Mouse (Mus musculus) thymus, adult 2 months (tissue): Measurements from ENCODE around the gene Usp34. TPM values are rescaled to one million over a fixed set of nuclear protein-coding genes. Genes with fewer than 3 reads are reported as not detected.

Experiments
- DNase-seq: peaks from one replicate; pipeline ENCODE4 v3.0.0; 2021
- H3K27ac ChIP-seq: fragments of 200-500 bp; 2 replicates; pipeline ENCODE4 v1.5.1; 2012; ENCODE audit warnings: low read length, control low read depth; ENCODE audit not compliant: control insufficient read depth, insufficient read depth
- H3K27me3 ChIP-seq: fragments of 200-500 bp; 2 replicates; pipeline ENCODE4 v1.6.1; 2012; ENCODE audit warnings: mild to moderate bottlenecking, low read length, moderate library complexity, mixed read lengths; ENCODE audit not compliant: control insufficient read depth, insufficient read depth
- H3K36me3 ChIP-seq: fragments of 200-500 bp; 2 replicates; pipeline ENCODE4 v1.6.1; 2012; ENCODE audit warnings: mild to moderate bottlenecking, low read length, moderate library complexity; ENCODE audit not compliant: control insufficient read depth, insufficient read depth
- H3K4me1 ChIP-seq: fragments of 200-500 bp; replicated peaks from 2 replicates; pipeline ENCODE4 v1.6.1; 2012; ENCODE audit warnings: low read length; ENCODE audit not compliant: control insufficient read depth, insufficient read depth
- H3K4me3 ChIP-seq: fragments of 200-500 bp; 2 replicates; pipeline ENCODE4 v1.5.1; 2012; ENCODE audit warnings: mild to moderate bottlenecking, low read length, control low read depth, moderate library complexity; ENCODE audit not compliant: control insufficient read depth, insufficient read depth
- CTCF ChIP-seq: fragments of 200-500 bp; IDR thresholded peaks from 2 replicates; pipeline ENCODE4 v1.5.1; 2012; ENCODE audit warnings: mild to moderate bottlenecking, control low read depth, low read length, moderate library complexity, borderline replicate concordance; ENCODE audit not compliant: control insufficient read depth, poor library complexity, insufficient read depth; ENCODE audit errors: extremely low read depth
- POLR2A ChIP-seq: fragments of 200-500 bp; IDR thresholded peaks from 2 replicates; pipeline ENCODE4 v1.6.1; 2012; ENCODE audit warnings: mild to moderate bottlenecking, low read length, control low read depth, moderate library complexity; ENCODE audit not compliant: control insufficient read depth, poor library complexity, insufficient read depth; ENCODE audit errors: extremely low read depth
- WGBS: fragments of 180-500 bp; shearing (Covaris S2); methylation state at CpG from one replicate; pipeline ENCODE4 v1.1.7; 2018; 5-methylcytosine and 5-hydroxymethylcytosine counted together
- polyA plus RNA-seq: library from polyadenylated mRNA; depleted of rRNA; stranded (reverse); fragments of >200 nt; gene quantifications from 2 replicates; pipeline ENCODE4 v1.2.3, GENCODE M21; 2012; rRNA removed

Gene Usp34
- 17.5 and 20.7 TPM in 2 replicates for polyA plus RNA-seq

DNA sequence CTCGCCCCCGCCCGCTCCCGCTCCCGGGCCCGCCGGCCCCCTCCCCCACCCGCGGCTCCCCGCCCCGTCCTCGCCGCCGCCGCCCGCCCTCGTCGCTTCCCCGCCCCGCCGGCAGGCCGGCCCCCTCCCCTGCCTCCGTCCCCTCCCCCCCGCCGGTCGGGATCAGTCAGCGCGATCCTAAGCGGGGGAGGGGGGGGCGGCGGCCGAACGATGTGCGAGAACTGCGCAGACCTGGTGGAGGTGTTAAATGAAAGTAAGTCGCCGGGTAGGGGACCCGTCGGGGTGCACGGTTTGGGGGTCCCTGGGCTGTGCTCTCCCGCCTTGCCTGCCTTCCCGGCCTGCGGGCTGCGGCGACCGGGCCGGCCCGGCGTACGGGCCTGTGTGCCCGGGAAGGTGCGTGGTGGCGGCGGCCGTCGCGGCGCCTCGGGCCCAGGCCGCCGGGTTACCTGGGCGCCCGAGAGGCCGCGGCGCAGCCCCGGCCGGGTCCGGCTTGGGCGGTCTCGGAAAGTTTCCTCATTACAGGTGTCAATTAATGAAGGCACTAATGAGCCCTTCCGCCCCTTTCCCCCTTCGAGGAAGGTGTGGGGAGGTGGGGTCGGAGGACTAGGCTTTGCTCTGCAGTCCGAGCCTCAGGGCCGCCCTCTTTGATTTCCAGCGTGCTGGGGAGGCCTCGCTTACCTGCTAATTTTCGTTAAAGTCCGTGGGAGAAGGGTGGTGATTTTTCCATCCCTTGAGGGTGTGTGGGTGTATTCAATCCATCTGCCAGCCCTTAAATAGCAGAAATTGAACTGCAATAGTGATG lies at the start of gene Usp34:
Gene Usp34 (plus strand): TSS at position 132 of the 802 bp plus-strand sequence.
- DNase-seq: peak; percentile 64
- TF ChIP-seq POLR2A (no peak), CTCF (no peak)
- H3K36me3 ChIP-seq: no peaks in the 10 kb centered on the region
- H3K27me3 ChIP-seq: no peaks in the 10 kb centered on the region
- WGBS: under 1% methylated on average over 69 of the region's 80 CpGs
- peak within 1 kb of the TSS; percentile 83 for H3K4me3 ChIP-seq
- H3K27ac ChIP-seq: peak within 1 kb of the TSS; percentile 82
- H3K4me1 ChIP-seq: peaks cover 5% of the 10 kb centered on the region; the same call in 1 of the 2 replicates

- no peaks in the 10 kb centered on the region for H3K27me3 ChIP-seq
- no peak overlapping the region for H3K27ac ChIP-seq
- no peak overlapping the region for H3K4me3 ChIP-seq
- TF ChIP-seq POLR2A (no peak), CTCF (no peak)
- 95% methylated on average over 4 of the region's 4 CpGs for WGBS
- peaks cover 21% of the 10 kb centered on the region for H3K36me3 ChIP-seq
- peaks cover 6% of the 10 kb centered on the region for H3K4me1 ChIP-seq
- DNase-seq: no peak
These were observed 47.6 kb upstream of the Usp34 start for GRCm38 (mm10) chr11:23259073-23259472.

DNA sequence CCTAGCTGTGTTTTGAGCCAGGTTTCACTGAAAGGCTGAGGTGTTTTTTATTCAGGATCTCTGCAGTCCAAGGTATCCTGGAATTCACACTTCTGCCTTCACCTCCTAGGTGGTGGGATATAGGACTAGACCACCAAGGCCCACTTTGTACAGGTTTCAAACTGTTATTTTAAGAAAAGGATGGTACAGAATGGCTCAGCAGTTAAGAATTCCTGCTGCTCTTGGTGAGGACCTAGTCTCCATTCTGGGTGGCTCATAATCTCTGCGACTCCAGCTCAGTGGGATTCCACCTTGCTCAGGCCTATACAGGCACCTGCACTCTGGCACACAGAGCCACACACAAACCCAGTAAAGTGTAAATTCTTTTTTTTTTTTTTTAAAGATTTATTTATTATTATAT lies 47.2 kb upstream of the Usp34 start:
- 98% methylated on average over 1 of the region's 1 CpGs for WGBS
- Histone ChIP-seq H3K36me3 (peaks cover 25% of the 10 kb centered on the region), H3K27ac (no peak overlapping the region), H3K4me3 (no peak overlapping the region), H3K4me1 (peaks cover 6% of the 10 kb centered on the region), H3K27me3 (no peaks in the 10 kb centered on the region)
- no peak for TF ChIP-seq POLR2A
- no peak for TF ChIP-seq CTCF
- no peak for DNase-seq

DNA sequence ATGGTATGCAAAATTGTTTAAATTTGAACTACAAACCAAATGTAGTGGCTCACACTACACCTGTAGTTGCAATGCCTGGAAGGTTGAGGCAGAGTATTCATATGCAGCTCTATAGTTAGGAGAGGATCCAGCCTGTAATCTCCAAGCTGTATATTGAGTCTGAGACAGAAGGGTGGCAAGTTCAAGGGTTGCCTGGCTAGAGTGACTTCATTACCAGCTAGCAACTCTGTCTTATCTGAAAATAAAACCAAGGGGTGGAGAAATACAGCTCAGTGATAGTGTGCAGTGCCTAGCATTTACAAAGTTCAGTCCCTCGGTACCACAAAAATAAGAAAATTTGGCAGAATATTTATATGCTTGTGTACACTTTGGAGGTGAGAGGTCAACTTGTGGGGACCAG lies 46.5 kb upstream of the Usp34 start:
- H3K4me3 ChIP-seq: no peak overlapping the region
- no peaks in the 10 kb centered on the region for H3K27me3 ChIP-seq
- TF ChIP-seq POLR2A (no peak), CTCF (no peak)
- DNase-seq: no peak
- 92% methylated on average over 1 of the region's 1 CpGs for WGBS
- peaks cover 25% of the 10 kb centered on the region for H3K36me3 ChIP-seq
- H3K27ac ChIP-seq: no peak overlapping the region
- H3K4me1 ChIP-seq: peaks cover 3% of the 10 kb centered on the region; the same call in 1 of the 2 replicates

GRCm38 (mm10) chr11:23261490-23261889 lies 45.2 kb upstream of the Usp34 start:
- Histone ChIP-seq H3K27ac (no peak overlapping the region), H3K4me1 (peaks cover 3% of the 10 kb centered on the region; the same call in 1 of the 2 replicates), H3K36me3 (peaks cover 37% of the 10 kb centered on the region), H3K27me3 (no peaks in the 10 kb centered on the region), H3K4me3 (no peak overlapping the region)
- WGBS: 68% methylated on average over 3 of the region's 3 CpGs
- DNase-seq: no peak
- no peak for TF ChIP-seq CTCF
- TF ChIP-seq POLR2A: no peak

DNA sequence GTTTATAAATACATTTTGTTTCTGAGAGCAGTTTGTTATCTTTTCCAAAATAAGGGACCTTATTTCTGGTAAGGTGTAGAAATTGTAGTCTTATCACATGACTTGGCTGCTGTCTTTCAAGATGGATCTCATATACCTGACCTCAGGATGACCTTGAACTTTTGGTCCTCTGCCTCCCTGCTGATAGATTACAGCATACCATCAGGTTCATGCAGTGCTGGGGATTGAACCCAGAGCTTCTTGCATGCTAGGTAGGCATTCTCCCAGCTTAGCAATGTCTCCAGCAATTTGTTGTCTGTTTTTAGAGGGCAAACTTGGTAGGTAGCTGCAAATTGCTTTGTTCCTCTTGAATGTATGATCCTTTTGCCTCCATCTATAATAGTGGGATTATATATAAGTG lies 41.7 kb upstream of the Usp34 start:
- no peak for DNase-seq
- no peak overlapping the region for H3K27ac ChIP-seq
- no peaks in the 10 kb centered on the region for H3K27me3 ChIP-seq
- no peaks in the 10 kb centered on the region for H3K4me1 ChIP-seq
- H3K36me3 ChIP-seq: peaks cover 52% of the 10 kb centered on the region
- no peak for TF ChIP-seq CTCF
- TF ChIP-seq POLR2A: no peak
- no peak overlapping the region for H3K4me3 ChIP-seq
